Mouse (Mus musculus) monocyte, adult 5-6 weeks (primary cell): Measurements from ENCODE around the gene Pla2g10. TPM values are rescaled to one million over a fixed set of nuclear protein-coding genes. Genes with fewer than 3 reads are reported as not detected.

Source experiments
- ATAC-seq: fragments of 153-309, 156-312 bp; replicated peaks from 2 replicates; pipeline ENCODE4 v1.8.0; 2017; ENCODE audit warnings: mild to moderate bottlenecking; ENCODE audit not compliant: low TSS enrichment, insufficient number of reproducible peaks, severe bottlenecking, poor library complexity, low FRiP score
- total RNA-seq: library from RNA; stranded (forward); fragments of 200-1000, 200-491, 200-594 nt; gene quantifications from 3 replicates; pipeline ENCODE4 v1.2.3, GENCODE M21; 2017

Pla2g10 gene
- total RNA-seq, 1 experiment from 2014 or later: not detected

- no peak for ATAC-seq
Observed at GRCm38 (mm10) chr16:13668402-13669108, 62.2 kb downstream of the Pla2g10 start.

- peak; percentile 76 for ATAC-seq
Observed at GRCm38 (mm10) chr16:13667878-13668343, 62.9 kb downstream of the Pla2g10 start, which contains the start of gene Parn. Parn (minus strand) TSS chr16:13668170.

Other genes with a start within 250 kb of the Pla2g10 start
- 23.6 to 34.3 TPM (median 27.9 TPM) in 3 replicates for gene Parn, start 62.8 kb downstream of the Pla2g10 start, total RNA-seq
- gene Bfar, start 59.1 kb downstream of the Pla2g10 start, total RNA-seq: 47.9 to 94.7 TPM (median 60.3 TPM) in 3 replicates
- 25.9 to 65.8 TPM (median 30.8 TPM) in 3 replicates for gene 3110001I22Rik, start 59.1 kb downstream of the Pla2g10 start, total RNA-seq
- 21.2 to 28.4 TPM (median 21.4 TPM) in 3 replicates for gene Rrn3, start 49.7 kb upstream of the Pla2g10 start, total RNA-seq
- gene Ntan1, start 87.9 kb upstream of the Pla2g10 start, total RNA-seq: 46.8 to 63.3 TPM (median 57.8 TPM) in 3 replicates
- gene Pdxdc1, start 172.1 kb upstream of the Pla2g10 start, total RNA-seq: 86.4 to 117 TPM (median 103 TPM) in 3 replicates
- gene Mpv17l, start 172.2 kb upstream of the Pla2g10 start, total RNA-seq: 0.29 to 0.64 TPM (median 0.39 TPM) in 3 replicates